Mouse (Mus musculus) lung, adult 2 months (tissue): ENCODE measurements around the gene Arhgap32.

Source experiments
- CTCF ChIP-seq: fragments of 200-500 bp; IDR thresholded peaks from 2 replicates; pipeline ENCODE4 v1.5.1; 2011; ENCODE audit warnings: mild to moderate bottlenecking, low read length, control low read depth; ENCODE audit not compliant: insufficient read depth
- POLR2A ChIP-seq: fragments of 200-500 bp; IDR thresholded peaks from 2 replicates; pipeline ENCODE4 v1.6.1; 2011; ENCODE audit warnings: low read depth, mild to moderate bottlenecking, control low read depth, low read length, borderline replicate concordance; ENCODE audit errors: extremely low read depth

DNA sequence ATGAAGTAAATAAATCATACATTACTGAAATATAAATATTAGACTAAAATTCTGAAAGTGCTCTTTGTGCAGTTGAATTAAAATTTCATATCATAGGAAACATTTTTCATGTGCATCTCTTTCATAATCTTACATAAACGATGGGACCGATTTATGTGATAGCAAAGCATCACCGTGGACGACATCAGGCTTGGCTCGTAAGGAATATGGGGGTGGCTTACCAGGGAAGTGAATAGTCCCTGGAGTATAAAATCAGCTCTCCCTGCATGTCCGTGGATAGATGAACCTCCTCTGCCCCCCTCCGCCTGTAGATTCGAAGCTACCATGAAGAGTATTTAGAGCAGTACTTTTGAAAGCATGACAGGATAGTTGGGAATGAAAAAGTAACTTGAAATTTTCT is 11.3 kb upstream of the Arhgap32 start:
- no peak for TF ChIP-seq CTCF
- no peak for TF ChIP-seq POLR2A
